Mouse (Mus musculus): ENCODE data around the gene Hmcn1. TPM values are rescaled to one million over a fixed set of nuclear protein-coding genes. Genes with fewer than 3 reads are reported as not detected.

Gene Hmcn1
- polyA plus RNA-seq, 2 experiments, result 35.3 to 80.4 TPM

DNA sequence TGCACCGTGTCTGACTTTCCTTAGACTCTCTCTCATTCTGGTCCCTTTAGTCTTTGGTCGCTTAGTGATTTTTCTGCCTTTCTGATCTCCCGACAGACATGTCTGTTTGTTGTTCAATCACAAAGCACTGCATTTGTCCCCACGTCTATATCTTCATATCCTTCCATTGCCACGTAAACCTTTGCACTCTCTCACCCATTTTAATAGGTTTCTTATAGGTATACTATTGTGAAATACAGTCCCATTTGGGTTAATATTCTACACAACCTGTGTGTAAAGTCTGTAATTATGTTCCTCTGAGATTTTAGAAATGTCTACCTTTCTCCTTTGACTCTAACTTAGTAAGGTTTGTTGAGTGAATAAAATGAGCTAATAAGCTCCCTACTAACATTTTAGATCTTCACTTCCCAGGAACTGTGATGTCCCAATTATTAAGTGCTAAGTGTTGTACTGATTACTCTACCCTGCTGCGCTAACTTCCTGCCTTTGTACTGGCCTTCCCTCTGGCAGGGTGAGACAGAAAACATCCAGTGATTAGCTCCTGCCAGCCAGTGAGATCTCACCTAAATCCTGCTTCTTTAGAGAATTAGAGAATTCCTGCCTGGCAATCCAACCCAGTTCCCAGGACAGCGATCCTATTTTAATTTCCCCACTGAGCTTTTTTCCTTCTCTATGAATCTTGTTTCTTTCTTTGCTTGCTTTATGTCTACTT, 250.7 kb downstream of the Hmcn1 start:
- Histone ChIP-seq H3K36me3 (ENCODE audit: control insufficient read depth, insufficient read depth, low read length) (peaks cover 29% of the 10 kb centered on the region), H3K9ac (ENCODE audit: low read depth, low read length, severe bottlenecking) (no peak overlapping the region), H3K27me3 (ENCODE audit: control insufficient read depth, insufficient read depth, low read length) (no peaks in the 10 kb centered on the region), H3K27ac (replicated peaks; ENCODE audit: low read depth, low read length) (no peak overlapping the region), H3K4me1 (ENCODE audit: control insufficient read depth, insufficient read depth, low read length) (0 out of 2 replicates have a peak, but pooled peaks cover 5% of the 10 kb centered on the region), H3K4me2 (replicated peaks; ENCODE audit: low read depth, low read length, severe bottlenecking) (no peak overlapping the region), H3K9me3 (ENCODE audit: control insufficient read depth, low read length) (no peaks in the 10 kb centered on the region), H3K4me3 (replicated peaks; ENCODE audit: low read length) (no peak overlapping the region)
- DNase-seq (ENCODE audit: low spot score) (no peak), ATAC-seq (ENCODE audit: low FRiP score, low read depth) (no peak)
- WGBS, result 47% methylated on average over 7 of the region's 7 CpGs
- no peak for TF ChIP-seq POLR2A (IDR thresholded peaks at IDR 0.05; ENCODE audit: borderline replicate concordance, extremely low read depth, insufficient read depth, insufficient read length)

DNA sequence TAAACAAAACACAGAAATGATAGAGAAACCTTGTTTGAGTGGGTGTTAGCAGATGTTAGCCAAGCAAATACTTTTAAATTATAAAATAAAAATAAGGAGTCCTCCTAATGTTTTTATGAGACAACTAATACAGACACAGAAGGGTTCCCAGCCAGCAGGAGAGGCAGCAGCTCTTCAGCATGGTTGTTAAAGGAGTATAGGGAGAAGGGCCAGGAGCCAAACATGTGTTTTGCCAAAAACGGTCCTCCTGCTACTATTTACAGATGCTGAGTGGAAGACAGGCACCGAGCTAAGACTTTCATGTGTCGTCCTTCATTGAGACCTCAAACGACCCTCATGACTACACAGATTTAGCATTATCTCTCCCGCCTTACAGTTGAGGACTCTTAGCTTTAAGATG, 281.8 kb downstream of the Hmcn1 start:
- Histone ChIP-seq H3K27me3 (ENCODE audit: control insufficient read depth, insufficient read depth, low read length) (no peaks in the 10 kb centered on the region), H3K9ac (ENCODE audit: low read depth, low read length, severe bottlenecking) (no peak overlapping the region), H3K9me3 (ENCODE audit: control insufficient read depth, low read length) (no peaks in the 10 kb centered on the region), H3K4me3 (replicated peaks; ENCODE audit: low read length) (no peak overlapping the region), H3K4me1 (ENCODE audit: control insufficient read depth, insufficient read depth, low read length) (peaks cover 4% of the 10 kb centered on the region; the same call in 1 of the 2 replicates), H3K36me3 (ENCODE audit: control insufficient read depth, insufficient read depth, low read length) (peaks cover 4% of the 10 kb centered on the region; the same call in 1 of the 2 replicates), H3K27ac (replicated peaks; ENCODE audit: low read depth, low read length) (no peak overlapping the region), H3K4me2 (replicated peaks; ENCODE audit: low read depth, low read length, severe bottlenecking) (no peak overlapping the region)
- DNase-seq (ENCODE audit: low spot score) (peak; percentile 65), ATAC-seq (ENCODE audit: low FRiP score, low read depth) (peak; percentile 61)
- WGBS, result 42% methylated on average over 5 of the region's 5 CpGs
- TF ChIP-seq POLR2A (IDR thresholded peaks at IDR 0.05; ENCODE audit: borderline replicate concordance, extremely low read depth, insufficient read depth, insufficient read length), result no peak

DNA sequence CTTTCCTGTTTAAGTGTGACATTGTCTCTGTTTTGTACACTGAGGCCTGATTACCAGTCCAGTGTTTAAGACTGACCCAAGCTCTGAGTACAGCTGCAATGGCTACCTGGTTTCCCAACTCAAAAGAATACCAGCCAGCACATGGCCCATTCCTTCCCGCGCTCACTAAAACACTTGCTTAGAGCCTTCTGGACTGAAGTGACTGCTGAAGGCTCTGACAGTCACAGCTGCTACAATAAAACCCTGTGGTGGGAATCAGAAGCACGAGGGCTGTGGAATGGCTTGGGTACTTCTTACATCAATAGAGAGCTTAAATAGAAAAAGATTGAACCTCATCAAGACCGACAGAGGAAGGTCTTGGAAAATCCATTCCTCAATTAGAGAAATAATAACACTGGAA, 286.7 kb downstream of the Hmcn1 start:
- Histone ChIP-seq H3K27ac (replicated peaks; ENCODE audit: low read depth, low read length) (no peak overlapping the region), H3K27me3 (ENCODE audit: control insufficient read depth, insufficient read depth, low read length) (no peaks in the 10 kb centered on the region), H3K36me3 (ENCODE audit: control insufficient read depth, insufficient read depth, low read length) (peaks cover 12% of the 10 kb centered on the region; the same call in 1 of the 2 replicates), H3K4me2 (replicated peaks; ENCODE audit: low read depth, low read length, severe bottlenecking) (no peak overlapping the region), H3K4me3 (replicated peaks; ENCODE audit: low read length) (no peak overlapping the region), H3K4me1 (ENCODE audit: control insufficient read depth, insufficient read depth, low read length) (peaks cover 5% of the 10 kb centered on the region; the same call in 1 of the 2 replicates), H3K9me3 (ENCODE audit: control insufficient read depth, low read length) (no peaks in the 10 kb centered on the region), H3K9ac (ENCODE audit: low read depth, low read length, severe bottlenecking) (no peak overlapping the region)
- 50% methylated on average over 4 of the region's 4 CpGs for WGBS
- no peak for TF ChIP-seq POLR2A (IDR thresholded peaks at IDR 0.05; ENCODE audit: borderline replicate concordance, extremely low read depth, insufficient read depth, insufficient read length)
- no peak for DNase-seq (ENCODE audit: low spot score)
- no peak for ATAC-seq (ENCODE audit: low FRiP score, low read depth)

DNA sequence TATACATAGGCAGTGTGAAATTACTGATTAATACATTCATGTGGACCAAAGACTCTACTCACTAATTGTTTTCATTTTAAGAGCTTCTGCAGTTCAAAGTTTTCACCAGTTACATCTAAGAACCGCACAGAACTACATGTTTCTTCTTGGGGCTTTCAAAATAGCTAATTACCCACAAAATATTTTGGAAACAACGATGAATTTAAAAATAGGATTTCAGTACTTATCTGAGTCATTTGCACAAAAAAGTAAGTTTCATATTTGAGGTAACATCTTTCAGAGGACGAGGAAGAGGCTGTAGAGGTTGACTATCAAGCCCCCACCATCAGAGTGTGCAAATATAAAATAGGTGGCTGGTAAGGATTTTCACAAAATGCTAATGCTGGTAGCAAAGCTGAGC, 295.5 kb downstream of the Hmcn1 start:
- H3K4me1 ChIP-seq (ENCODE audit: control insufficient read depth, insufficient read depth, low read length), result peaks cover 6% of the 10 kb centered on the region; the same call in 1 of the 2 replicates
- no peaks in the 10 kb centered on the region for H3K9me3 ChIP-seq (ENCODE audit: control insufficient read depth, low read length)
- no peak overlapping the region for H3K9ac ChIP-seq (ENCODE audit: low read depth, low read length, severe bottlenecking)
- peaks cover 23% of the 10 kb centered on the region for H3K36me3 ChIP-seq (ENCODE audit: control insufficient read depth, insufficient read depth, low read length)
- no peak for ATAC-seq (ENCODE audit: low FRiP score, low read depth)
- no peak overlapping the region for H3K4me3 ChIP-seq (replicated peaks; ENCODE audit: low read length)
- WGBS, result 92% methylated on average over 3 of the region's 3 CpGs
- TF ChIP-seq POLR2A (IDR thresholded peaks at IDR 0.05; ENCODE audit: borderline replicate concordance, extremely low read depth, insufficient read depth, insufficient read length), result no peak
- H3K4me2 ChIP-seq (replicated peaks; ENCODE audit: low read depth, low read length, severe bottlenecking), result no peak overlapping the region
- DNase-seq (ENCODE audit: low spot score), result no peak
- H3K27ac ChIP-seq (replicated peaks; ENCODE audit: low read depth, low read length), result no peak overlapping the region
- H3K27me3 ChIP-seq (ENCODE audit: control insufficient read depth, insufficient read depth, low read length), result no peaks in the 10 kb centered on the region

DNA sequence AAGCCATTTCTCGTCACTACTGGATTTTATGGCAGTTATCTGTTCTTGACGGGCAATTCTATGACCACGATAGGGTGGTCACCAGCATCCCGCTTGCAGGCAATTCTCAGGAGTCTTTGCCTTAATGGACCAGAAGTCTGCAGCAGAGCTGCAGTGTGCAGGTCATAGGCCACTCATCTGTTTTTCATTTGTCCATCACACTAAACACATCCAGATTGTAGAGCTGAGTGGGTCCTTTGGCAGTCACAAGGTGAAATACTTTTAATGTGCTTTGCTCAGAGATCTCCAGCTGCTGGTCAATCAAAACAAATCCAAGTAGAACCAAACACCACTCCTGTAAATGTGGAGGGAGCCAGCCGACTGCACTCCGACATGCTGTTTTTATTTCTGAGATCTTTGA, 311.2 kb downstream of the Hmcn1 start:
- TF ChIP-seq POLR2A (IDR thresholded peaks at IDR 0.05; ENCODE audit: borderline replicate concordance, extremely low read depth, insufficient read depth, insufficient read length), result no peak
- 32% methylated on average over 6 of the region's 6 CpGs for WGBS
- H3K9ac ChIP-seq (ENCODE audit: low read depth, low read length, severe bottlenecking), result no peak overlapping the region
- no peak overlapping the region for H3K4me2 ChIP-seq (replicated peaks; ENCODE audit: low read depth, low read length, severe bottlenecking)
- no peaks in the 10 kb centered on the region for H3K27me3 ChIP-seq (ENCODE audit: control insufficient read depth, insufficient read depth, low read length)
- 0 out of 2 replicates have a peak overlapping the region, but pooled peaks have one; percentile 35 for H3K27ac ChIP-seq (replicated peaks; ENCODE audit: low read depth, low read length)
- peaks cover 27% of the 10 kb centered on the region for H3K4me1 ChIP-seq (ENCODE audit: control insufficient read depth, insufficient read depth, low read length)
- DNase-seq (ENCODE audit: low spot score), result no peak
- no peaks in the 10 kb centered on the region for H3K9me3 ChIP-seq (ENCODE audit: control insufficient read depth, low read length)
- no peak for ATAC-seq (ENCODE audit: low FRiP score, low read depth)
- H3K36me3 ChIP-seq (ENCODE audit: control insufficient read depth, insufficient read depth, low read length), result peaks cover 13% of the 10 kb centered on the region
- no peak overlapping the region for H3K4me3 ChIP-seq (replicated peaks; ENCODE audit: low read length)
